Mouse (Mus musculus): ENCODE measurements around the gene Ociad1. TPM values are rescaled to one million over a fixed set of nuclear protein-coding genes. Genes with fewer than 3 reads are reported as not detected.
"Not testable (repeated sequence)": the region's sequence is repeated elsewhere in the genome, so short reads cannot be mapped to it uniquely, and the experiment has no call there.

The Ociad1 gene
- polyA plus RNA-seq, 1 experiment from 2014 or later = 246 TPM

GRCm38 (mm10) chr5:73314654-73315053, 22.1 kb downstream of the Ociad1 start:
- WGBS = 91% methylated on average over 2 of the region's 2 CpGs
- Histone ChIP-seq H3K27me3 (no peaks in the 10 kb centered on the region), H3K4me2 (no peak overlapping the region), H3K9ac (no peak overlapping the region), H3K4me1 (no peaks in the 10 kb centered on the region), H3K4me3 (no peak overlapping the region), H3K9me3 (no peaks in the 10 kb centered on the region), H3K36me3 (peaks cover 66% of the 10 kb centered on the region), H3K27ac (no peak overlapping the region)
- ATAC-seq (ENCODE audit: borderline replicate concordance, extremely low read depth, low FRiP score, low TSS enrichment) = no peak

GRCm38 (mm10) chr5:73319306-73319705, 26.7 kb downstream of the Ociad1 start:
- no peak for ATAC-seq (ENCODE audit: borderline replicate concordance, extremely low read depth, low FRiP score, low TSS enrichment)

GRCm38 (mm10) chr5:73322684-73323083, 30.1 kb downstream of the Ociad1 start:
- H3K36me3 ChIP-seq; H3K9me3 ChIP-seq; H3K9ac ChIP-seq; H3K4me3 ChIP-seq; H3K27me3 ChIP-seq; H3K4me2 ChIP-seq; H3K4me1 ChIP-seq; ATAC-seq (ENCODE audit: borderline replicate concordance, extremely low read depth, low FRiP score, low TSS enrichment); H3K27ac ChIP-seq: not testable (repeated sequence)
- WGBS = 81% methylated on average over 1 of the region's 1 CpGs

More at GRCm38 (mm10) chr5:73319306-73319705, 26.7 kb downstream of the Ociad1 start:
- H3K27ac ChIP-seq = no peak overlapping the region
- no peak overlapping the region for H3K4me3 ChIP-seq
- H3K36me3 ChIP-seq = peaks cover 30% of the 10 kb centered on the region
- H3K9ac ChIP-seq = no peak overlapping the region
- WGBS = 88% methylated on average over 5 of the region's 5 CpGs
- no peaks in the 10 kb centered on the region for H3K27me3 ChIP-seq
- no peaks in the 10 kb centered on the region for H3K4me1 ChIP-seq
- H3K4me2 ChIP-seq = no peak overlapping the region
- no peaks in the 10 kb centered on the region for H3K9me3 ChIP-seq

- ATAC-seq (ENCODE audit: borderline replicate concordance, extremely low read depth, low FRiP score, low TSS enrichment) = no peak
- Histone ChIP-seq H3K27ac (no peak overlapping the region), H3K27me3 (no peaks in the 10 kb centered on the region), H3K36me3 (no peaks in the 10 kb centered on the region), H3K4me1 (no peaks in the 10 kb centered on the region), H3K4me3 (no peak overlapping the region), H3K4me2 (no peak overlapping the region), H3K9me3 (no peaks in the 10 kb centered on the region), H3K9ac (no peak overlapping the region)
- WGBS = 77% methylated on average over 5 of the region's 5 CpGs
These were observed 31.0 kb downstream of the Ociad1 start for GRCm38 (mm10) chr5:73323602-73324001.

- Histone ChIP-seq H3K9me3 (no peaks in the 10 kb centered on the region), H3K4me1 (no peaks in the 10 kb centered on the region), H3K27me3 (no peaks in the 10 kb centered on the region), H3K4me2 (no peak overlapping the region), H3K9ac (no peak overlapping the region), H3K4me3 (no peak overlapping the region), H3K36me3 (no peaks in the 10 kb centered on the region), H3K27ac (no peak overlapping the region)
- no peak for ATAC-seq (ENCODE audit: borderline replicate concordance, extremely low read depth, low FRiP score, low TSS enrichment)
- 65% methylated on average over 8 of the region's 8 CpGs for WGBS
These were observed 32.1 kb downstream of the Ociad1 start for GRCm38 (mm10) chr5:73324526-73325170.

- Histone ChIP-seq H3K4me3 (no peak overlapping the region), H3K4me2 (no peak overlapping the region), H3K9me3 (no peaks in the 10 kb centered on the region), H3K4me1 (peaks cover 6% of the 10 kb centered on the region), H3K27me3 (no peaks in the 10 kb centered on the region), H3K36me3 (no peaks in the 10 kb centered on the region), H3K9ac (no peak overlapping the region), H3K27ac (0 out of 2 replicates have a peak overlapping the region, but pooled peaks have one; percentile 16)
- ATAC-seq (ENCODE audit: borderline replicate concordance, extremely low read depth, low FRiP score, low TSS enrichment) = no peak
- WGBS = 14% methylated on average over 4 of the region's 4 CpGs
These were observed 38.4 kb downstream of the Ociad1 start for GRCm38 (mm10) chr5:73331002-73331401.

- peak; percentile 33; the same call in 1 of the 2 replicates for ATAC-seq (ENCODE audit: borderline replicate concordance, extremely low read depth, low FRiP score, low TSS enrichment)
- H3K9me3 ChIP-seq = no peaks in the 10 kb centered on the region
- peaks cover 4% of the 10 kb centered on the region; the same call in 1 of the 2 replicates for H3K27me3 ChIP-seq
- H3K9ac ChIP-seq = no peak overlapping the region
- H3K4me2 ChIP-seq = peak overlapping the region; percentile 90; the same call in 1 of the 2 replicates
- H3K4me3 ChIP-seq = no peak overlapping the region
- no peaks in the 10 kb centered on the region for H3K36me3 ChIP-seq
- 23% methylated on average over 5 of the region's 5 CpGs for WGBS
- peaks cover 3% of the 10 kb centered on the region for H3K4me1 ChIP-seq
- peak overlapping the region; percentile 48 for H3K27ac ChIP-seq
These were observed 43.9 kb downstream of the Ociad1 start for GRCm38 (mm10) chr5:73336448-73336847.

- H3K27ac ChIP-seq = peak overlapping the region; percentile 68
- peak overlapping the region; percentile 56 for H3K9ac ChIP-seq
- no peaks in the 10 kb centered on the region for H3K36me3 ChIP-seq
- H3K27me3 ChIP-seq = peaks cover 4% of the 10 kb centered on the region; the same call in 1 of the 2 replicates
- peak overlapping the region; percentile 54 for H3K4me3 ChIP-seq
- ATAC-seq (ENCODE audit: borderline replicate concordance, extremely low read depth, low FRiP score, low TSS enrichment) = peak; percentile 40; the same call in 1 of the 2 replicates
- peak overlapping the region; percentile 90 for H3K4me2 ChIP-seq
- 4% methylated on average over 35 of the region's 41 CpGs for WGBS
- peaks cover 3% of the 10 kb centered on the region for H3K4me1 ChIP-seq
- no peaks in the 10 kb centered on the region for H3K9me3 ChIP-seq
These were observed 45.6 kb downstream of the Ociad1 start for GRCm38 (mm10) chr5:73337961-73338831.

- no peaks in the 10 kb centered on the region for H3K36me3 ChIP-seq
- H3K9me3 ChIP-seq = no peaks in the 10 kb centered on the region
- peaks cover 3% of the 10 kb centered on the region for H3K4me1 ChIP-seq
- 48% methylated on average over 14 of the region's 14 CpGs for WGBS
- H3K27me3 ChIP-seq = peaks cover 4% of the 10 kb centered on the region; the same call in 1 of the 2 replicates
- no peak for ATAC-seq (ENCODE audit: borderline replicate concordance, extremely low read depth, low FRiP score, low TSS enrichment)
- peak overlapping the region; percentile 31; the same call in 1 of the 2 replicates for H3K9ac ChIP-seq
- H3K4me3 ChIP-seq = peak overlapping the region; percentile 54
- H3K27ac ChIP-seq = peak overlapping the region; percentile 68; the same call in 1 of the 2 replicates
- peak overlapping the region; percentile 90 for H3K4me2 ChIP-seq
These were observed 46.2 kb downstream of the Ociad1 start for GRCm38 (mm10) chr5:73338832-73339163.

GRCm38 (mm10) chr5:73339779-73340722, 47.5 kb downstream of the Ociad1 start:
- H3K4me3 ChIP-seq = no peak overlapping the region
- peaks cover 4% of the 10 kb centered on the region; the same call in 1 of the 2 replicates for H3K27me3 ChIP-seq
- WGBS = 83% methylated on average over 9 of the region's 9 CpGs
- no peak overlapping the region for H3K27ac ChIP-seq
- no peak overlapping the region for H3K4me2 ChIP-seq
- H3K4me1 ChIP-seq = no peaks in the 10 kb centered on the region; the same call in none of the 2 replicates
- ATAC-seq (ENCODE audit: borderline replicate concordance, extremely low read depth, low FRiP score, low TSS enrichment) = no peak
- no peaks in the 10 kb centered on the region for H3K9me3 ChIP-seq
- H3K36me3 ChIP-seq = no peaks in the 10 kb centered on the region
- no peak overlapping the region for H3K9ac ChIP-seq

GRCm38 (mm10) chr5:73340723-73341235, 48.2 kb downstream of the Ociad1 start, which contains the start of gene Ociad2:
Ociad2 (minus strand) TSS chr5:73341028.
- Histone ChIP-seq H3K27ac (no peak within 1 kb of the TSS), H3K9ac (no peak within 1 kb of the TSS), H3K36me3 (no peaks in the 10 kb centered on the region), H3K4me1 (no peaks in the 10 kb centered on the region; the same call in none of the 2 replicates), H3K27me3 (peaks cover 4% of the 10 kb centered on the region; the same call in 1 of the 2 replicates), H3K4me2 (no peak within 1 kb of the TSS), H3K9me3 (no peaks in the 10 kb centered on the region), H3K4me3 (no peak within 1 kb of the TSS)
- no peak for ATAC-seq (ENCODE audit: borderline replicate concordance, extremely low read depth, low FRiP score, low TSS enrichment)
- WGBS = 80% methylated on average over 8 of the region's 8 CpGs

All from lung, embryonic 15.5 days (tissue).